Mouse (Mus musculus): Measurements from ENCODE around the gene Ptpre. TPM values are rescaled to one million over a fixed set of nuclear protein-coding genes. Genes with fewer than 3 reads are reported as not detected.
"Not testable (repeated sequence)": the region's sequence is repeated elsewhere in the genome, so short reads cannot be mapped to it uniquely, and the experiment has no call there.

Gene Ptpre
- total and polyA plus RNA-seq, 2 experiments: 0.75 to 1.1 TPM

- TF ChIP-seq POLR2A (IDR thresholded peaks at IDR 0.05; ENCODE audit: extremely low read depth, insufficient read depth, low read length) (no peak), CTCF (IDR thresholded peaks at IDR 0.05; ENCODE audit: low read depth, low read length) (no peak)
- DNase-seq (ENCODE audit: extremely low read depth, low read depth, low spot score): no peak
- Histone ChIP-seq H3K4me1 (ENCODE audit: control insufficient read depth, insufficient read depth, low read length) (no peaks in the 10 kb centered on the region), H3K4me3 (ENCODE audit: insufficient read depth, low read depth, low read length) (no peak overlapping the region), H3K9ac (ENCODE audit: low read depth, low read length) (no peak overlapping the region), H3K27me3 (ENCODE audit: control insufficient read depth, insufficient read depth, low read length) (no peaks in the 10 kb centered on the region), H3K27ac (replicated peaks; ENCODE audit: insufficient read depth, low read depth, low read length) (no peak overlapping the region), H3K79me2 (ENCODE audit: control insufficient read depth, insufficient read depth, low read length) (no peaks in the 10 kb centered on the region), H3K36me3 (ENCODE audit: control insufficient read depth, insufficient read depth, low read length) (no peaks in the 10 kb centered on the region)
- 79% methylated on average over 3 of the region's 3 CpGs for whole genome bisulfite sequencing
Observed at GRCm38 (mm10) chr7:135498565-135499186, 38.6 kb upstream of the Ptpre start.

DNA sequence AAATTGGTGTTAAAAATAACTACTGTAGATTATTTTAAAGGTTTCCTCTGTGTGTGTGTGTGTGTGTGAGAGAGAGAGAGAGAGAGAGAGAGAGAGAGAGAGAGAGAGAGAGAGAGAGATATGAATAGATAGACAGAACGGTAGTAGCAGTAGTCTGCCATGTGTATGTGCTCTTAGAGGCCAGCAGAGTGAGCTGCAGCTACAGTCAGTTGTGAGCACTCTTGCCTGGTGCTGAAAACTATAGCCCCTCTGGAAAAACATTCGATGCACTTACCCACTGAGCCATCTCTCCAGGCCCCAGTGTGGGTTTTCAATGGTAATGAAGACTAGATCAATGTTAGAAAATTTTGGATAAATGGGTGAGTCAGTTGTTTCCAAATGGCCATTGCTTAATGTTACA, 37.9 kb upstream of the Ptpre start:
- H3K4me3 ChIP-seq (ENCODE audit: insufficient read depth, low read depth, low read length): no peak overlapping the region
- no peaks in the 10 kb centered on the region for H3K79me2 ChIP-seq (ENCODE audit: control insufficient read depth, insufficient read depth, low read length)
- no peak for TF ChIP-seq POLR2A (IDR thresholded peaks at IDR 0.05; ENCODE audit: extremely low read depth, insufficient read depth, low read length)
- TF ChIP-seq CTCF (IDR thresholded peaks at IDR 0.05; ENCODE audit: low read depth, low read length): no peak
- no peaks in the 10 kb centered on the region for H3K36me3 ChIP-seq (ENCODE audit: control insufficient read depth, insufficient read depth, low read length)
- no peak overlapping the region for H3K27ac ChIP-seq (replicated peaks; ENCODE audit: insufficient read depth, low read depth, low read length)
- DNase-seq (ENCODE audit: extremely low read depth, low read depth, low spot score): no peak
- 46% methylated on average over 2 of the region's 2 CpGs for WGBS
- no peaks in the 10 kb centered on the region for H3K27me3 ChIP-seq (ENCODE audit: control insufficient read depth, insufficient read depth, low read length)
- H3K9ac ChIP-seq (ENCODE audit: low read depth, low read length): no peak overlapping the region
- no peaks in the 10 kb centered on the region for H3K4me1 ChIP-seq (ENCODE audit: control insufficient read depth, insufficient read depth, low read length)

DNA sequence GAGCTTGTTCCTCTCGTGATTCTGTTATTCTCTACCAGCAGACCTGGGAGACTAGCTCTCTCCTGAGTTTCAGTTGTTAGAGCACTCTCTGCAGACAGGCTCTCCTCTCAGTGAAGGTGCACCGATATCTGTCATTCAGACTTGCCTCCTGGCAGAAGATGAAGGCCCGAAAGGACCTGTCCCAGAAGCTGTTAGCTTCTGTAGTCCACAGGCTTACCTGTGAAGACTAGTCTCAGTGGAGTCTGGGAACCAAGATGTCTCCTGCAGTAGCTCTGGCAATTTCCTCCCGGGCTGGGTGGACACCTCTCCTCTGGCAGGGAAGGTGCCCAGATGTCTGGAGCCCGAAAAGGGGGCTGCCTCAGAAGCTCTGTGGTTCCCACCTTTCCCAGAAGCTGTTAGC, 30.8 kb upstream of the Ptpre start:
- H3K27ac ChIP-seq (replicated peaks; ENCODE audit: insufficient read depth, low read depth, low read length); H3K4me1 ChIP-seq (ENCODE audit: control insufficient read depth, insufficient read depth, low read length); H3K79me2 ChIP-seq (ENCODE audit: control insufficient read depth, insufficient read depth, low read length); H3K9ac ChIP-seq (ENCODE audit: low read depth, low read length); H3K36me3 ChIP-seq (ENCODE audit: control insufficient read depth, insufficient read depth, low read length); H3K27me3 ChIP-seq (ENCODE audit: control insufficient read depth, insufficient read depth, low read length); DNase-seq (ENCODE audit: extremely low read depth, low read depth, low spot score); H3K4me3 ChIP-seq (ENCODE audit: insufficient read depth, low read depth, low read length): not testable (repeated sequence)
- WGBS: 92% methylated on average over 5 of the region's 5 CpGs

DNA sequence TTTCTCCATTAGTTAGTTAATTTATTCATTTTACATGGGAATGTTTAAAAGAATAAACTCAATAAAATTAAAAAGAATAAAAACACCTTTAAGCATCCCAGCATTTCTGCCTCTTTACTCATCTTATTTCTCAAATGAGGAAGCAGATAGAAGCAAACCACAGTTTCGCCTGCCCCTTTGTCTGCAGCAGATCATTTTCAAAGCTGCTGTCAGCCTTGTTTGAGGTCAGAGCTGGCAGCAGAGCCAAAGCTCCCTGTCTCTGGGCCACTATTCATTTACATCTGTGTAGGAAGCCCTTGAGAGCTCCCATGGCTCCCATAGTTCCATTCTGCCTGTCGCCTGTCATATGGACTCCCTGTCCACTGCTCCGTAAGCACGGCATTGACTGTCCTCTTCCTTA, 28.7 kb upstream of the Ptpre start:
- no peaks in the 10 kb centered on the region for H3K4me1 ChIP-seq (ENCODE audit: control insufficient read depth, insufficient read depth, low read length)
- H3K27me3 ChIP-seq (ENCODE audit: control insufficient read depth, insufficient read depth, low read length): no peaks in the 10 kb centered on the region
- no peak for DNase-seq (ENCODE audit: extremely low read depth, low read depth, low spot score)
- H3K9ac ChIP-seq (ENCODE audit: low read depth, low read length): no peak overlapping the region
- 89% methylated on average over 4 of the region's 4 CpGs for WGBS
- H3K79me2 ChIP-seq (ENCODE audit: control insufficient read depth, insufficient read depth, low read length): no peaks in the 10 kb centered on the region
- H3K27ac ChIP-seq (replicated peaks; ENCODE audit: insufficient read depth, low read depth, low read length): no peak overlapping the region
- H3K36me3 ChIP-seq (ENCODE audit: control insufficient read depth, insufficient read depth, low read length): no peaks in the 10 kb centered on the region
- TF ChIP-seq CTCF (IDR thresholded peaks at IDR 0.05; ENCODE audit: low read depth, low read length): no peak
- no peak for TF ChIP-seq POLR2A (IDR thresholded peaks at IDR 0.05; ENCODE audit: extremely low read depth, insufficient read depth, low read length)
- H3K4me3 ChIP-seq (ENCODE audit: insufficient read depth, low read depth, low read length): no peak overlapping the region

- H3K27me3 ChIP-seq (ENCODE audit: control insufficient read depth, insufficient read depth, low read length): no peaks in the 10 kb centered on the region
- no peak overlapping the region for H3K9ac ChIP-seq (ENCODE audit: low read depth, low read length)
- DNase-seq (ENCODE audit: extremely low read depth, low read depth, low spot score): no peak
- no peak overlapping the region for H3K4me3 ChIP-seq (ENCODE audit: insufficient read depth, low read depth, low read length)
- no peaks in the 10 kb centered on the region for H3K36me3 ChIP-seq (ENCODE audit: control insufficient read depth, insufficient read depth, low read length)
- WGBS: 71% methylated on average over 3 of the region's 3 CpGs
- no peaks in the 10 kb centered on the region for H3K79me2 ChIP-seq (ENCODE audit: control insufficient read depth, insufficient read depth, low read length)
- no peaks in the 10 kb centered on the region for H3K4me1 ChIP-seq (ENCODE audit: control insufficient read depth, insufficient read depth, low read length)
- TF ChIP-seq POLR2A (IDR thresholded peaks at IDR 0.05; ENCODE audit: extremely low read depth, insufficient read depth, low read length) (no peak), CTCF (IDR thresholded peaks at IDR 0.05; ENCODE audit: low read depth, low read length) (no peak)
- no peak overlapping the region for H3K27ac ChIP-seq (replicated peaks; ENCODE audit: insufficient read depth, low read depth, low read length)
Observed at GRCm38 (mm10) chr7:135509272-135509671, 28.0 kb upstream of the Ptpre start.

DNA sequence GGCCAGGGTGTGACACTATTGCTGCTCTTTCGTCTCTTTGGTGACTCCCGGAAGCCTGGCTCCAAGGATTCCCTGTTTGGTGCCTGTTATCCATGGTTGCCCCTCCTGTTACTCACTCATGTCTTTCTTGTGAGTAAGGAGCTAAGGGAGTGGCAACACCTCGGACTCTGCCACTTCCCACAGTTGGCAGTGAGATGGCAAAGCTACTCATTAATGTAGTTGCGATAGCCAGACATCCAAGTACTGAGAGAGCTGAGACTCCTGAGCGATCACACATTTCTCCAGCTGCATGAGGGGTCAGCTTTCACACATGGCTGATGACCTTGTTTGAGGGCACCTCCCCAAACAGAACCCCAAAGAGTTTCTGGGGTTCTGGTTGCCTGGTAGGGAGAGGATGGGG, 26.9 kb upstream of the Ptpre start:
- H3K27me3 ChIP-seq (ENCODE audit: control insufficient read depth, insufficient read depth, low read length): no peaks in the 10 kb centered on the region
- no peaks in the 10 kb centered on the region for H3K4me1 ChIP-seq (ENCODE audit: control insufficient read depth, insufficient read depth, low read length)
- no peak overlapping the region for H3K9ac ChIP-seq (ENCODE audit: low read depth, low read length)
- H3K27ac ChIP-seq (replicated peaks; ENCODE audit: insufficient read depth, low read depth, low read length): no peak overlapping the region
- WGBS: 85% methylated on average over 5 of the region's 5 CpGs
- TF ChIP-seq CTCF (IDR thresholded peaks at IDR 0.05; ENCODE audit: low read depth, low read length) (no peak), POLR2A (IDR thresholded peaks at IDR 0.05; ENCODE audit: extremely low read depth, insufficient read depth, low read length) (no peak)
- no peaks in the 10 kb centered on the region for H3K36me3 ChIP-seq (ENCODE audit: control insufficient read depth, insufficient read depth, low read length)
- H3K79me2 ChIP-seq (ENCODE audit: control insufficient read depth, insufficient read depth, low read length): no peaks in the 10 kb centered on the region
- DNase-seq (ENCODE audit: extremely low read depth, low read depth, low spot score): no peak
- no peak overlapping the region for H3K4me3 ChIP-seq (ENCODE audit: insufficient read depth, low read depth, low read length)

Measured in liver, adult 2 months (tissue).